Mouse (Mus musculus) thymus, postnatal 25 days (tissue): Measurements from ENCODE around the gene Slc25a36.

Experiments used
- DNase-seq: peaks from one replicate; pipeline ENCODE4 v3.0.0; 2022

The Slc25a36 gene

GRCm38 (mm10) chr9:97036656-97037055 lies 74.3 kb downstream of the Slc25a36 start:
- DNase-seq, result no peak

GRCm38 (mm10) chr9:97027361-97027760 lies 83.6 kb downstream of the Slc25a36 start:
- DNase-seq, result no peak

GRCm38 (mm10) chr9:97026006-97026405 lies 85.0 kb downstream of the Slc25a36 start:
- no peak for DNase-seq
